Mouse (Mus musculus) embryonic facial prominence, embryonic 15.5 days (tissue): Measurements from ENCODE around the gene Manba. TPM values are rescaled to one million over a fixed set of nuclear protein-coding genes. Genes with fewer than 3 reads are reported as not detected.
A peak's percentile ranks its signal among the peaks of the same experiment; 100 is the strongest.
"Not testable (repeated sequence)": the region's sequence is repeated elsewhere in the genome, so short reads cannot be mapped to it uniquely, and the experiment has no call there.

ENCODE experiments used
- ATAC-seq: fragments of 200-750 bp; cut with Nextera tagmentation; 2 replicates; pipeline ENCODE4 v1.8.0; 2017; ENCODE audit warnings: low read depth, moderate TSS enrichment; ENCODE audit not compliant: insufficient number of reproducible peaks, low FRiP score, low TSS enrichment
- H3K27ac ChIP-seq: fragments of 300-500 bp; sonication (generic); replicated peaks from 2 replicates; pipeline ENCODE4 v1.5.1; 2015; ENCODE audit warnings: mild to moderate bottlenecking, inconsistent platforms
- H3K27me3 ChIP-seq: fragments of 300-500 bp; sonication (generic); 2 replicates; pipeline ENCODE4 v1.6.1; 2015; ENCODE audit warnings: inconsistent platforms
- H3K36me3 ChIP-seq: fragments of 300-500 bp; sonication (generic); 2 replicates; pipeline ENCODE4 v1.6.1; 2015; ENCODE audit warnings: mild to moderate bottlenecking, inconsistent platforms
- H3K4me1 ChIP-seq: fragments of 300-500 bp; sonication (generic); 2 replicates; pipeline ENCODE4 v1.6.1; 2015; ENCODE audit warnings: inconsistent platforms
- H3K4me2 ChIP-seq: fragments of 300-500 bp; sonication (generic); replicated peaks from 2 replicates; pipeline ENCODE4 v1.6.1; 2015; ENCODE audit warnings: mild to moderate bottlenecking, inconsistent platforms
- H3K4me3 ChIP-seq: fragments of 300-500 bp; sonication (generic); replicated peaks from 2 replicates; pipeline ENCODE4 v1.5.1; 2015; ENCODE audit warnings: mild to moderate bottlenecking, inconsistent platforms
- H3K9ac ChIP-seq: fragments of 300-500 bp; sonication (generic); 2 replicates; pipeline ENCODE4 v1.6.1; 2015; ENCODE audit warnings: inconsistent platforms
- H3K9me3 ChIP-seq: fragments of 300-500 bp; sonication (generic); replicated peaks from 2 replicates; pipeline ENCODE4 v1.6.1; 2016; ENCODE audit warnings: inconsistent platforms
- WGBS: fragments of 180-500 bp; shearing (Covaris S2); methylation state at CpG from one replicate; pipeline ENCODE4 v1.1.7; 2015; 5-methylcytosine and 5-hydroxymethylcytosine counted together
- polyA plus RNA-seq: library from polyadenylated mRNA; unstranded; fragments of >200 nt; fragmentation: Nextera tagmentation; extraction: Ambion mirVana; gene quantifications from 2 replicates; pipeline ENCODE4 v1.2.1, GENCODE M21; 2015

The Manba gene
- polyA plus RNA-seq, 1 experiment from 2014 or later: 7.2 TPM

DNA sequence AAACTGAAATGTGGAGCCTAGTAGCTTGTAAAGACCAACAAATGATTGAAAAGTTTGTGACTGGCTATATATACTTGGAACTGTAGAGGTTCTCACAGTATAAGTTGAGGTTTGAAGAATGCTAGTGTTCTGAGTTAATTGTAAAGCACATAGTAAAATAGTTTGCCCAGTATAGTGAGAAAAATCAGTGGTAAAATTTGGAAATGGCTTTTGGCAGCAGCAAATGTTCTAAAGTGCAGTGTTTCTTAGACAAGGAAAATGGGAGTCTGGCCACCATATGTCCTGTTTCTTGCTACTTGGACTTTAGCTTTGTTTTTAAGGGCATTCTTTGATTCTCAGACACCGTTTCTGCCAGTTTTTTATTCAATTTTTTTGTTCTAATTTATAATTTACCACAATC lies 17.0 kb upstream of the Manba start:
- Histone ChIP-seq H3K4me3 (no peak overlapping the region), H3K27ac (no peak overlapping the region), H3K9me3 (no peaks in the 10 kb centered on the region), H3K36me3 (peaks cover 7% of the 10 kb centered on the region; the same call in 1 of the 2 replicates), H3K4me1 (0 out of 2 replicates have a peak, but pooled peaks cover 7% of the 10 kb centered on the region), H3K4me2 (no peak overlapping the region), H3K27me3 (no peaks in the 10 kb centered on the region), H3K9ac (no peak overlapping the region)
- no peak for ATAC-seq
- WGBS: 71% methylated on average over 1 of the region's 1 CpGs

DNA sequence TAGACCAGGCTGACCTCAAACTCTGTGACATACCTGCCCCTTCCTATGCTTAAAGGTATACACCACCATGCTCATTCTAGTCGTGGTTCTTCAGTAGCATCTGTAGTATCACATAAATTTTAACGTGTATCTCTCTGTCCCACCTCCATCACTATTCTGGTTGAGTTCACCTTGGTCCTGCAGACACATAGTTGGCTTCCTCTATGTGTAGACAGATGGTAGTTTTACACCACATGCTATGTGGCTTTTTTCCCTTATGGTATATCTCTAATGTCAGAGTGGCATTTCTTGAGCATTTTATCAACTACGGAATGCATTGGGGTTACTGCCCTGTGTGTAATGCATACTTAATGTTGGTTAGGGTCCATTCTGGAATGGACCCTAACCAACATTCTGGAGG lies 16.3 kb upstream of the Manba start:
- WGBS: 61% methylated on average over 3 of the region's 3 CpGs
- no peaks in the 10 kb centered on the region for H3K27me3 ChIP-seq
- no peak overlapping the region for H3K27ac ChIP-seq
- H3K4me3 ChIP-seq: no peak overlapping the region
- no peak overlapping the region for H3K9ac ChIP-seq
- H3K4me2 ChIP-seq: no peak overlapping the region
- no peaks in the 10 kb centered on the region for H3K9me3 ChIP-seq
- ATAC-seq: no peak
- 0 out of 2 replicates have a peak, but pooled peaks cover 7% of the 10 kb centered on the region for H3K4me1 ChIP-seq
- H3K36me3 ChIP-seq: peaks cover 7% of the 10 kb centered on the region; the same call in 1 of the 2 replicates

DNA sequence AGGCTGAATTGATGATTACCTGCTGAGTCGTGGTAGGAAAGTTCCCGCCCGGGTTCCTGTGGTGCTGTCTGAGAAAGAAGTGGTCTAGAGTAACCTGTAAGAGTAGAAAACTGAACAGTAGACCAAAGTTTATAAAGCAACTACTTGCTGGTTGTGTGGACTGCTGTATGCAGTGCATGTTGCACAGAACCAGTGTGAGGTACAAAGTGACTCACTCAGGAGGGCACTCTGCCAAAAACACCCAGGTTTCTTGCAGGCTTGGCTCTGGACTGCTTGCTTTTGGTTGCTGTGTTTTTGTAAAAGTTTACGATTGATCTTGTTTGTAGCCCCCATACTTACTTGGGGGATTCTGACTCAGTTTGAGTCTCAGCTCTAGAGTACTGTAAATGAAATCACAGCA lies 15.4 kb upstream of the Manba start:
- H3K27ac ChIP-seq: peak overlapping the region; percentile 28; the same call in 1 of the 2 replicates

DNA sequence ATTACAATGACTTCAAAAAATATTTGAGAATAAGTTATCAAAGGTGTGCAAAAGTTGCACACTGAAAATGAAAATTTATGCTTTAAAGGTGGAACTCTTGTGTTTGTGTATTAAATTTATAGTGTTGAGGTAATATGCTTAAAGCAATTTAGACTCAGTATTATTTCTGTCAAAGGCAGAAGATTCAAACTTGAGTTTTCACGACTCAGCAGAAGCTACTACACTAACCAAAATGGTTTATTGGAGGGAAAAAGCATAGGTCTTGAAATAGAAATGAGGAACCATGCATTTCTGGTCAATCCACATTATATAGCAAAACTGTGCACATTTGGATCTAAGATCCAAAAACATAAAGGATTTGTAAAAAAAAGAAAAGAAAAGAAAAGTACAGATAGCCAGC lies 14.6 kb upstream of the Manba start:
- Histone ChIP-seq H3K27ac (no peak overlapping the region), H3K4me3 (no peak overlapping the region), H3K9me3 (no peaks in the 10 kb centered on the region), H3K27me3 (no peaks in the 10 kb centered on the region), H3K4me1 (0 out of 2 replicates have a peak, but pooled peaks cover 7% of the 10 kb centered on the region), H3K36me3 (0 out of 2 replicates have a peak, but pooled peaks cover 5% of the 10 kb centered on the region), H3K4me2 (no peak overlapping the region), H3K9ac (no peak overlapping the region)
- no peak for ATAC-seq
- WGBS: 73% methylated on average over 1 of the region's 1 CpGs

More for the DNA sequence above, 15.4 kb upstream of the Manba start:
- 0 out of 2 replicates have a peak, but pooled peaks cover 7% of the 10 kb centered on the region for H3K4me1 ChIP-seq
- no peaks in the 10 kb centered on the region for H3K9me3 ChIP-seq
- no peak overlapping the region for H3K9ac ChIP-seq
- 0 out of 2 replicates have a peak, but pooled peaks cover 5% of the 10 kb centered on the region for H3K36me3 ChIP-seq
- ATAC-seq: no peak
- H3K27me3 ChIP-seq: no peaks in the 10 kb centered on the region
- no peak overlapping the region for H3K4me3 ChIP-seq
- no peak overlapping the region for H3K4me2 ChIP-seq
- WGBS: 25% methylated on average over 4 of the region's 4 CpGs

DNA sequence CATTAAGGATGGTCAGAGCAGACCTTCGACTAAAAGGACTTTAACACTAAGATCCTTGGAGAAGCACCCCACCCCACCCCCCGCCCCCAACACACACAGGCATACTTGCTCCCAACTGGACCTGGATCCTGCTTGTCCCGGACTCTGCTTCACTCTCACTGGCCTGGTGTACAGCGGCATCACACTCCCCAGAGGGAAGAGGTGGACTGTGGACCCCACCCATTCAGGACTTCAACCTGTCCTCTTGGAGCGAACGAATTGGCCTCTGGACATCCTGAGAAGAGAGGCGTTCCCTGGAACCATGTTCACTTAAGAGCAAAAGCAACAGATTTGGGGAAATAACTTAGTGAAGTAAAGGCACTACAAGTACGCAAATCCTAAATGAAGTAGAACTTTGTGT lies 10.4 kb upstream of the Manba start:
- no peaks in the 10 kb centered on the region for H3K9me3 ChIP-seq
- ATAC-seq: no peak
- 85% methylated on average over 8 of the region's 8 CpGs for WGBS

DNA sequence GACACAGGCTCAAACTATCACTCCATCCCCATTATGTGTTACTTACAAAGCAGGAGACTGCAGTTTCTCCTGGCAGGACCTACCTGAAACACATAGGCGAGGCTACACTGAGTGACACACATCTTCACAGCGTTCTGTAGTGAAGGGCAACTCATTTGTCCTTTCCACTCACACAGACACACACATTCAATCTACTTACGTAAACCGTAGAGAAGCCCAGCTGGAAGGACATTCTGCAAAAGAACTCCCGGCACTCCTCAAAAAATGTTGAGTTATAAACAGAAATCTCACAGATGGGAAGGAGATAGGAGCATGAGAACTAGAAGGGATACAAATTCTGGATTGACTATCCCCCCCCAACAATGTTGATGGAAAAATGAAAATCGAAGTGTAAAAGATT lies 9.1 kb upstream of the Manba start:
- H3K36me3 ChIP-seq: no peaks in the 10 kb centered on the region

More for the DNA sequence above, 10.4 kb upstream of the Manba start:
- no peaks in the 10 kb centered on the region for H3K27me3 ChIP-seq
- H3K9ac ChIP-seq: no peak overlapping the region
- H3K4me1 ChIP-seq: 0 out of 2 replicates have a peak, but pooled peaks cover 3% of the 10 kb centered on the region
- H3K27ac ChIP-seq: no peak overlapping the region
- no peak overlapping the region for H3K4me2 ChIP-seq
- no peaks in the 10 kb centered on the region for H3K36me3 ChIP-seq
- H3K4me3 ChIP-seq: no peak overlapping the region

DNA sequence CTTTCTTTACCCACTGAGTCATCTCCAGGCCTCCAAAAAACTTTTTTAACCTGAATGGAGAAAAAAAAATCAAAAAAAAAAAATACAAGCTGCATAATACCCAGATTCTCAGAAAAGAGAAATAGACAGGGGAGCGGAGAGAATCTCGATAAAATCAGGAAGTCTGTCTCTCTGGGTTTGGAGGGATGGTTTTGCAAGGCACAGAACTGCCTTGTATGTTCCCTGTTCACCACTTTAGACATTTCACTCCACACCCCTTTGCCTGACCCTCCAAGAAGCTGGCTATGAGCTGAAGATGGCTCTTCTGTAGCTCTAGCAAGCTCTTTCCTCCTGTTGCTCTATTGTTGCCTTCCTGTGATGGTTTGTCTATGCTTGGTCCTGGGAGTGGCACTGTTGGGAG lies 8.4 kb upstream of the Manba start:
- no peak overlapping the region for H3K9ac ChIP-seq
- no peaks in the 10 kb centered on the region for H3K4me1 ChIP-seq
- H3K27me3 ChIP-seq: no peaks in the 10 kb centered on the region
- H3K4me2 ChIP-seq: no peak overlapping the region
- H3K4me3 ChIP-seq: no peak overlapping the region
- ATAC-seq: no peak
- no peak overlapping the region for H3K27ac ChIP-seq
- no peaks in the 10 kb centered on the region for H3K36me3 ChIP-seq
- 88% methylated on average over 2 of the region's 2 CpGs for whole genome bisulfite sequencing
- no peaks in the 10 kb centered on the region for H3K9me3 ChIP-seq

More for the DNA sequence above, 9.1 kb upstream of the Manba start:
- no peaks in the 10 kb centered on the region for H3K9me3 ChIP-seq
- H3K4me3 ChIP-seq: no peak overlapping the region
- no peaks in the 10 kb centered on the region for H3K27me3 ChIP-seq
- no peak overlapping the region for H3K4me2 ChIP-seq
- ATAC-seq: no peak
- H3K4me1 ChIP-seq: no peaks in the 10 kb centered on the region
- WGBS: 75% methylated on average over 6 of the region's 6 CpGs
- H3K9ac ChIP-seq: no peak overlapping the region
- H3K27ac ChIP-seq: no peak overlapping the region

DNA sequence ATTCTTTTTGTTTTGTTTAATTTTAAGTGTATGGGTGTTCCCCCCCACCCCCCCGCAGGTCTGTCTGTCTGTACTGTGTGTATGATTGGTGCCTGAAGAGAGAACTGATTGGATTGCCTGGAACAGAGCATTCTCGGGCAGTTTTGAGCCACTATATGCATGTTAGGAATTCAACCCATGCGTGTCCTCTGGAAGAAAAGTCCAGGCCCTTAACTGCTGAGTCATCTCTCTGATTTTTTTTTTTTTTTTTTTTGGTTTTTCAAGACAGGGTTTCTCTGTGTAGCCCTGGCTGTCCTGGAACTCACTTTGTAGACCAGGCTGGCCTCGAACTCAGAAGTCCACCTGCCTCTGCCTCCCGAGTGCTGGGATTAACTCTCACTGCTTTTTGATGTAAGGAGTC lies 6.3 kb upstream of the Manba start:
- not testable (repeated sequence) for H3K36me3 ChIP-seq, H3K4me1 ChIP-seq, H3K4me2 ChIP-seq, H3K4me3 ChIP-seq, H3K27ac ChIP-seq, H3K9me3 ChIP-seq, H3K27me3 ChIP-seq, ATAC-seq, H3K9ac ChIP-seq
- WGBS: 80% methylated on average over 5 of the region's 5 CpGs

DNA sequence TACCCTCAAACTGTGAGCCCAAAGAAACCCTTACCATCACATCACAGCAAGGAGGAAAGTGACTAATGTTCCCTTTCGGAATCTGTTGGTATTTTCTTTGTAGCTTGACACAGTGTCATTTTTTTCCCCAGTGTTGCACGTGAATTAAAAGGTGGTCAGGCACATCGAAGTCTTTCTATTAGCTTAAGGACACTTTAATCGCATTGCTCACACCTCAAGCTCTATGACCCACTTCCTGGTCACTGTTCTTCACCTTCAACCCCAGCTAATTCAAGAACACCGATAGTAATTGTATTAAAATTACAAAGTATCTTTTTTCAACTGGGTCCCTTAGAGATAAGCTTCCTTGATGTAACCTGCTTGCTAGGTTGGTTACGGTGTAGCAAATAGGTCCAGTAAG lies 4.6 kb upstream of the Manba start:
- H3K27ac ChIP-seq: no peak overlapping the region
- WGBS: 86% methylated on average over 6 of the region's 6 CpGs
- no peaks in the 10 kb centered on the region for H3K27me3 ChIP-seq
- no peak for ATAC-seq
- no peak overlapping the region for H3K9ac ChIP-seq
- no peaks in the 10 kb centered on the region for H3K36me3 ChIP-seq
- H3K4me3 ChIP-seq: no peak overlapping the region
- no peaks in the 10 kb centered on the region for H3K9me3 ChIP-seq
- no peak overlapping the region for H3K4me2 ChIP-seq
- H3K4me1 ChIP-seq: peaks cover 9% of the 10 kb centered on the region; the same call in 1 of the 2 replicates

DNA sequence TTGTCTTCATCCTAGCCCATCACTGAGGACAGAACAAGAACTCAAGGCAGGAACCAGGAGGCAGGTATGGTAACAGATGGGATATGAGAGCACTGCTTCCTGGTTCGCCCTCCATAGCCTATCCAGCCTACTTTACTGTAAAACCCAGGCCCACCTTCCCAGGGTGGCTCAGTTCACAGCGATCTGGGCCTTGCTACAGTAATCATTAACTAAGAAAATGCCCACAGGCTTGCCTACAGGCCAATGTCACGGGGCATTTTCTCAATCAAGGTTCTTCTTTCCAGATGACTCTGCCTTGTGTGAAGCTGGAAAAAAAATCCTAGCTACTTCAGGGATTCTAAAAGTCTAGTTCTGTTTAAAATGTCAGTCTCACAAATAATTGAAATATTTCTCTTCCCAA lies 3.8 kb upstream of the Manba start:
- no peak overlapping the region for H3K27ac ChIP-seq
- no peak overlapping the region for H3K4me2 ChIP-seq
- H3K36me3 ChIP-seq: no peaks in the 10 kb centered on the region
- peaks cover 12% of the 10 kb centered on the region; the same call in 1 of the 2 replicates for H3K4me1 ChIP-seq
- H3K9ac ChIP-seq: no peak overlapping the region
- H3K4me3 ChIP-seq: no peak overlapping the region
- 88% methylated on average over 3 of the region's 3 CpGs for WGBS
- no peak for ATAC-seq
- no peaks in the 10 kb centered on the region for H3K27me3 ChIP-seq
- H3K9me3 ChIP-seq: no peaks in the 10 kb centered on the region

DNA sequence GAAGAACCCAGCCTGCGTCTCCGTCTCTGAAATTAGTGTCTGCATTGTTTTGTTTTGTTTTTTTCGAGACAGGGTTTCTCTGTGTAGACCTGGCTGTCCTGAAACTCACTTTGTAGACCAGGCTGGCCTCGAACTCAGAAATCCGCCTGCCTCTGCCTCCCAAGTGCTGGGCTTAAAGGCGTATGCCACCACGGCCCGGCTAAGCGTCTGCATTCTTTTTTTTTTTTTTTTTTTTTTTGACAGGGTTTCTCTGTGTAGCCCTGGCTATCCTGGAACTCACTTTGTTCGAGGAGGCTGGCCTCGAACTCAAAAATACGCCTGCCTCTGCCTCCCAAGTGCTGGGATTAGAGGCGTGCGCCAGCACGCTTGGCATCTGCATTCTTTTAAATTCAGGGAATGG lies 761 bp upstream of the Manba start:
- H3K27me3 ChIP-seq, H3K36me3 ChIP-seq, H3K9ac ChIP-seq, H3K27ac ChIP-seq, ATAC-seq, H3K9me3 ChIP-seq: not testable (repeated sequence)
- H3K4me3 ChIP-seq: peak overlapping the region; percentile 61; the same call in 1 of the 2 replicates
- peak overlapping the region; percentile 98; the same call in 1 of the 2 replicates for H3K4me2 ChIP-seq
- 89% methylated on average over 15 of the region's 15 CpGs for WGBS
- peaks cover 12% of the 10 kb centered on the region; the same call in 1 of the 2 replicates for H3K4me1 ChIP-seq

DNA sequence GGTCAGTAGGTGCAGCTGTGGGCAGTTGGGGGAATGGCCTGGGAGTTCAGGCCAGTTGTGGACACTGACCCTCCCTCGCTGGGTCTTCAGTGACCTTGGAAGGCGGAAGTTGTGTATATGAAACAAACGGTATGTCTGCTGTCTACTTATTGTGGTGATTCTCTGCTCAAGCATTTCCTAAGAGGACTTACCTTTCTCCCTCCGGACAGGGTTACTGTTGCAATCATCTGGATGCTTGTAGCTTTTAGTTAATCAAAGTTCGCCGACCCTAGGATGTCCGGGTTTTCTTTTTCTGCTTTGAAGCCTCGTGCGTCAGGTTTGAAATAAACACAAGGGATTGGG lies 460 bp downstream of the Manba start:
- peak overlapping the region; percentile 61 for H3K4me3 ChIP-seq
- peaks cover 12% of the 10 kb centered on the region; the same call in 1 of the 2 replicates for H3K4me1 ChIP-seq
- no peaks in the 10 kb centered on the region for H3K27me3 ChIP-seq
- H3K27ac ChIP-seq: no peak overlapping the region
- H3K36me3 ChIP-seq: no peaks in the 10 kb centered on the region
- 11% methylated on average over 9 of the region's 9 CpGs for WGBS
- H3K9me3 ChIP-seq: no peaks in the 10 kb centered on the region
- peak overlapping the region; percentile 98 for H3K4me2 ChIP-seq
- peak overlapping the region; percentile 40; the same call in 1 of the 2 replicates for H3K9ac ChIP-seq
- ATAC-seq: 0 out of 2 replicates have a peak, but pooled peaks have one; percentile 1
